Mouse (Mus musculus) heart, adult 2 months (tissue): Measurements from ENCODE around the gene Uck2.

ENCODE experiments used
- CTCF ChIP-seq: fragments of 200-600 bp; IDR thresholded peaks from 2 replicates; pipeline ENCODE4 v1.8.1; 2022; ENCODE audit warnings: antibody characterized with exemption, mild to moderate bottlenecking, moderate library complexity
- EP300 ChIP-seq: fragments of 200-500 bp; IDR thresholded peaks from 2 replicates; pipeline ENCODE4 v1.6.1; 2011; ENCODE audit warnings: low read depth, low read length, control low read depth; ENCODE audit not compliant: insufficient read depth
- POLR2A ChIP-seq: fragments of 200-500 bp; IDR thresholded peaks from 2 replicates; pipeline ENCODE4 v1.6.1; 2011; ENCODE audit warnings: mild to moderate bottlenecking, low read depth, low read length, control low read depth; ENCODE audit not compliant: insufficient read depth

DNA sequence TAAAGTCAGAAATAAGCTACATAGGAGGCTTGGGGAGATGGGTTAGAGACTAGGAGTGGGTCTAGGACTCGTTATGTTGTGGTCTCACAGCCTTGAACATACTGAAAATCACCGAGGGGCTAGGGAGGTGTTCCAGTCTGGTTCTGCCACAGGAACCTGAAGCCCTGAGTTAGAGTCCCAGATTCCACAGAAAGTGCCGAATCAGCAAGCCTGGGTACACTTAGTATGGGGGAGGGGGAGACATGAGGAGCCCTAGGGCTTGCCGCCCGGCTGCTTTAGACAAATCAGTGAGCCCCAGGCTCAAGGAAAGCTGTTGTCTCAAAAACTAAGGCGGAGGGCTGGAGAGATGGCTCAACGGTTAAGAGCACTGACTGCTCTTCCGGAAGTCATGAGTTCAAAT is 6.5 kb upstream of the Uck2 start:
- TF ChIP-seq EP300 (no peak), POLR2A (no peak), CTCF (no peak)
